7 mouse cellular contexts compared by ENCODE assay signal in the genomic region with DNA sequence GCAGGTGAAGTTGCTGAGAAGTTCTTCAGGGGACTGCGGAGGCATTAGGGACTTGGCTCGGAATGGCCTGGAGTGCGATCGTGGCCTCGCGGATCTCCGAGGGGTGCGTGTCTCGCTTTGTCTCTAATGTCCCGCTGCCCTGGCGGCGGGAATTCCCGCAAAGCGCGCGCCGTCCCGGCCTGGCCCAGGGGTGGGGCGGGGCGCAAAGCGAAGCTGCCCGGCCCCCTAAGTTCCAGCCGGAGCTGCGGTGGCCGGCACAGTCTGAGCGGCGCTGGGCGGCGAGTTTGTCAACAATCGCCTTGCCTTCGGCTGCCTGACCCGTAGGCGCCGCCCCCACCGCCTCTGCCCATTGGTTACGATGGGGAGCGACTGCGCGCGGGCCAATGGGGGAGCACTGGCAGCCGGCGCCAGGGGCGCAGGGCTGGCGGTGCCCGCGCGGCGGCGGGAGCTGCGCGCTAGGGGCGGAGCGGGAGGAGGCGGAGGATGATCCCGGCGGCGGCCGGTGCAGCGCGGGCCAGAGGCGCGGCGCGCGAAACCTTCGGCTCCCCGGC. TPM values are rescaled to one million over a fixed set of nuclear protein-coding genes. Genes with fewer than 3 reads are reported as not detected.
DNase-seq lines count a peak whose midpoint lies in the region; ATAC-seq and TF ChIP-seq lines count a peak whose summit lies in the region.

No protein-coding gene starts in this region.

- WGBS in intestine, postnatal 0 days: under 1% methylated on average over 65 of the region's 67 CpGs
- under 1% methylated on average over 67 of the region's 67 CpGs for WGBS in midbrain, embryonic 10.5 days

- peaks cover 17% of the 10 kb centered on the region for H3K4me1 ChIP-seq in intestine, postnatal 0 days (replicated peaks; ENCODE audit: control insufficient read depth, insufficient read depth, low read length)
- peaks cover 74% of the 10 kb centered on the region for H3K4me1 ChIP-seq in midbrain, embryonic 10.5 days

- H3K9me3 ChIP-seq in intestine, postnatal 0 days (ENCODE audit: control insufficient read depth): no peaks in the 10 kb centered on the region
- no peaks in the 10 kb centered on the region for H3K9me3 ChIP-seq in midbrain, embryonic 10.5 days (replicated peaks)

- peaks cover 15% of the 10 kb centered on the region; the same call in 1 of the 2 replicates for H3K27me3 ChIP-seq in intestine, postnatal 0 days (replicated peaks; ENCODE audit: control insufficient read depth, insufficient read depth, low read length)
- peaks cover 30% of the 10 kb centered on the region for H3K27me3 ChIP-seq in midbrain, embryonic 10.5 days (ENCODE audit: low read depth, poor library complexity, severe bottlenecking)

- peak overlapping the region; percentile 93 for H3K27ac ChIP-seq in intestine, postnatal 0 days (ENCODE audit: low read depth, low read length)
- H3K27ac ChIP-seq in midbrain, embryonic 10.5 days (replicated peaks): peak overlapping the region; percentile 94

- intact Hi-C loops in left cerebral cortex, postnatal 36 days (cut with DNase I): loop anchor here (10.0 kb wide), 1 partner anchor 188 kb away; no protein-coding TSS in a partner anchor

- peak overlapping the region; percentile 100 for H3K4me2 ChIP-seq in intestine, postnatal 0 days (replicated peaks; ENCODE audit: low read depth)

- ATAC-seq in intestine, postnatal 0 days: peak; percentile 89

- TF ChIP-seq CTCF in intestine, postnatal 0 days (IDR thresholded peaks at IDR 0.05; ENCODE audit: low read depth): peak; percentile 47; the same call in 1 of the 2 replicates

- H3K36me3 ChIP-seq in intestine, postnatal 0 days (ENCODE audit: control insufficient read depth, insufficient read depth): peaks cover 17% of the 10 kb centered on the region
- H3K36me3 ChIP-seq in midbrain, embryonic 10.5 days: peaks cover 36% of the 10 kb centered on the region

- H3K9ac ChIP-seq in intestine, postnatal 0 days (ENCODE audit: low read depth, low read length): peak overlapping the region; percentile 67

- peak overlapping the region; percentile 73 for H3K4me3 ChIP-seq in intestine, postnatal 0 days (ENCODE audit: low read depth, low read length)
- peak overlapping the region; percentile 67 for H3K4me3 ChIP-seq in midbrain, embryonic 10.5 days

- peak; percentile 99 for DNase-seq in adrenal gland, postnatal 14 days
- DNase-seq in embryo, embryonic 9.5 days (ENCODE audit: extremely low spot score): peak; percentile 96
- DNase-seq in gastrocnemius, postnatal 4 days (ENCODE audit: low spot score in 2 of 2): peak; percentile 88 to 96
- peak; percentile 82 to 86 for DNase-seq in left cerebral cortex, postnatal 36 days (ENCODE audit: low spot score in 2 of 2)
- DNase-seq in midbrain, embryonic 10.5 days (ENCODE audit: low spot score): peak; percentile 97
- peak; percentile 91 for DNase-seq in skeletal muscle tissue, adult 2 months (ENCODE audit: low read depth, low spot score)

RNA-seq across cellular contexts. Expression of a gene that starts 1.4 kb away (rescaled TPM):
- total RNA-seq in adrenal gland, postnatal 14 days (2021): 27.0 and 34.8 TPM in 2 replicates
- 10 to 100 TPM; 18.0 to 23.7 TPM for total RNA-seq in gastrocnemius, postnatal 4 days (2021)
- polyA plus RNA-seq in intestine, postnatal 0 days (2015; fragmentation: Nextera tagmentation; extraction: Ambion mirVana): 7.3 and 7.5 TPM in 2 replicates
- 1 to 10 TPM; 6.2 to 7.1 TPM for total RNA-seq in left cerebral cortex, postnatal 36 days (2021)
- 25.0 and 25.1 TPM in 2 replicates for polyA plus RNA-seq in midbrain, embryonic 10.5 days (2016; fragmentation: Nextera tagmentation; extraction: Ambion mirVana)

Comparison
In these comparisons a context has a peak if more than half of its experiments do, and no peak if none do; other contexts are left out.
1. Peak in every context shown above with its lines: DNase-seq, ATAC-seq, H3K4me3 ChIP-seq and H3K27ac ChIP-seq.